Mouse (Mus musculus) limb, embryonic 13.5 days (tissue): Measurements from ENCODE around the gene Prame. TPM values are rescaled to one million over a fixed set of nuclear protein-coding genes. Genes with fewer than 3 reads are reported as not detected.

Source experiments
- polyA plus RNA-seq: library from polyadenylated mRNA; unstranded; fragments of >200 nt; fragmentation: Nextera tagmentation; extraction: Ambion mirVana; gene quantifications from 2 replicates; pipeline ENCODE4 v1.2.1, GENCODE M21; 2015

Gene Prame
- polyA plus RNA-seq, 1 experiment from 2014 or later, result 0.11 TPM

Other genes with a start within 250 kb of the Prame start
- gene Gm7903, start 193.9 kb downstream of the Prame start, polyA plus RNA-seq, result not detected in 2 replicates
- gene AV320801, start 133.1 kb downstream of the Prame start, polyA plus RNA-seq, result not detected in 2 replicates
- not detected in 2 replicates for gene Nxf7, start 28.9 kb downstream of the Prame start, polyA plus RNA-seq
- gene Tcp11x2, start 66.1 kb upstream of the Prame start, polyA plus RNA-seq, result not detected in 2 replicates
- 1.4 and 1.6 TPM in 2 replicates for gene Tmsb15a, start 97.6 kb upstream of the Prame start, polyA plus RNA-seq
- 13.2 and 13.3 TPM in 2 replicates for gene Armcx5, start 115.0 kb upstream of the Prame start, polyA plus RNA-seq
- gene Gprasp1, start 115.0 kb upstream of the Prame start, polyA plus RNA-seq, result 60.1 and 68.4 TPM in 2 replicates
- 61.5 and 64.2 TPM in 2 replicates for gene Bhlhb9, start 169.9 kb upstream of the Prame start, polyA plus RNA-seq
- 51.2 and 56.9 TPM in 2 replicates for gene Gprasp2, start 211.3 kb upstream of the Prame start, polyA plus RNA-seq